Mouse (Mus musculus): Measurements from ENCODE around the gene Smg5. TPM values are rescaled to one million over a fixed set of nuclear protein-coding genes. Genes with fewer than 3 reads are reported as not detected.

Smg5 gene
- polyA plus RNA-seq, 1 experiment: 103 TPM

DNA sequence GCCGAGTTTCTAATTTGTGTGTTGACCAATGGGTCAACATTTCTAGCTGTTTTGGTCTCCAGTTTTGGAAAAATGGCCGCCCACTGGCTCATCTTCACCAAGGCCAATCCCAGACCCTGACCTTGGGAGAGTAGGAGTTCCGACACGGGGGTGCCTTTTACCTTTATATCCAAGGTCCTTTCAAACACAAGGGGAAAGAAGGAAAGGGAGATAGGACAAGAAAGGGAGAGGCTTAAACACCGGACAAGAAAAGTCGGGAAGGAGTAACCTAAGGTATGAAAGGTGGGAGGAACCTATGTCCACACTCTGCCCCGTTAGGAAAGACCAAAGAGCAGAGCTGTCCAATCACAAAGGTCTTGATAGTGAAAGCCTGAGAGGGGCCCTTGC lies 74.6 kb downstream of the Smg5 start:
- no peaks in the 10 kb centered on the region for H3K27me3 ChIP-seq (ENCODE audit: control insufficient read depth, insufficient read depth, low read length)
- H3K27ac ChIP-seq (ENCODE audit: insufficient read depth, low read length): no peak overlapping the region; the same call in 1 of the 2 replicates
- H3K4me1 ChIP-seq (ENCODE audit: control insufficient read depth, insufficient read depth, low read length): peaks cover 18% of the 10 kb centered on the region
- WGBS: 31% methylated on average over 7 of the region's 7 CpGs
- no peak overlapping the region for H3K4me3 ChIP-seq (replicated peaks; ENCODE audit: insufficient read depth, low read depth, low read length)
- DNase-seq: no peak
- no peak for TF ChIP-seq POLR2A (IDR thresholded peaks at IDR 0.05; ENCODE audit: borderline replicate concordance, insufficient read depth, low read length)

DNA sequence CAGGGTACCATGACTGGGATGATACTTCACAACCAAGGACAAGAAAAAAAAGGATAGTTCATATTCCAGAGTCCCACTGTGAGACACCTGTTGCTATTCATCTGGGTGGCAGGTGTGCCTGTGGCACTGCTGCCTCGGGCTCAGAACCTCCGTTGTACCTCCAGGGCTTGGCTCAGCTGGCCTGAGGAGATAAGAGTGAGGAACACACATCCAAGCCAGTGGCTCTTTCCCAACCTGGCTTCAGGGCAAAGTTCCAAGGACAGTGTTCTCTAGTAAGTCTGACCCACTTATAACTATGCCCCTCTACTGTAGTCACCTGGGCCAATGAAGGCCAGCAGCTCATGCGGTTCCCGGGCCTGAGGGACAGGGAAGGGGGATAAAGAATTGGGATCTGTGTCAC lies 75.6 kb downstream of the Smg5 start:
- Histone ChIP-seq H3K4me1 (ENCODE audit: control insufficient read depth, insufficient read depth, low read length) (peaks cover 26% of the 10 kb centered on the region), H3K4me3 (replicated peaks; ENCODE audit: insufficient read depth, low read depth, low read length) (no peak overlapping the region), H3K27ac (ENCODE audit: insufficient read depth, low read length) (no peak overlapping the region), H3K27me3 (ENCODE audit: control insufficient read depth, insufficient read depth, low read length) (no peaks in the 10 kb centered on the region)
- TF ChIP-seq POLR2A (IDR thresholded peaks at IDR 0.05; ENCODE audit: borderline replicate concordance, insufficient read depth, low read length) (no peak), CTCF (IDR thresholded peaks at IDR 0.05; ENCODE audit: borderline replicate concordance, insufficient read depth, low read depth, low read length) (no peak)
- 23% methylated on average over 4 of the region's 4 CpGs for WGBS
- no peak for DNase-seq

Other genes with a start within 250 kb of the Smg5 start
- 102 and 116 TPM in 2 replicates for gene Mef2d, start 193.9 kb upstream of the Smg5 start, polyA plus RNA-seq (2012; rRNA removed)
- gene Rhbg, start 81.6 kb upstream of the Smg5 start, polyA plus RNA-seq (2012; rRNA removed): 0.08 and 0.17 TPM in 2 replicates
- 0.10 TPM in 1 of 2 replicates, not detected in the other for gene Gm38392, start 49.0 kb upstream of the Smg5 start, polyA plus RNA-seq (2012; rRNA removed)
- gene Tsacc, start 39.3 kb upstream of the Smg5 start, polyA plus RNA-seq (2012; rRNA removed): 4.0 and 4.2 TPM in 2 replicates
- gene Cct3, start 39.1 kb upstream of the Smg5 start, polyA plus RNA-seq (2012; rRNA removed): 189 and 197 TPM in 2 replicates
- gene Glmp, start 11.2 kb upstream of the Smg5 start, polyA plus RNA-seq (2012; rRNA removed): 109 and 110 TPM in 2 replicates
- gene Tmem79, start 112 bp upstream of the Smg5 start, polyA plus RNA-seq (2012; rRNA removed): 0.81 and 1.3 TPM in 2 replicates
- 74.2 and 81.5 TPM in 2 replicates for gene Paqr6, start 28.3 kb downstream of the Smg5 start, polyA plus RNA-seq (2012; rRNA removed)
- 0.41 and 0.65 TPM in 2 replicates for gene Bglap3, start 36.5 kb downstream of the Smg5 start, polyA plus RNA-seq (2012; rRNA removed)
- 2.1 TPM in 1 of 2 replicates, not detected in the other for gene Bglap2, start 42.4 kb downstream of the Smg5 start, polyA plus RNA-seq (2012; rRNA removed)
- 0.57 TPM in 1 of 2 replicates, not detected in the other for gene Bglap, start 48.2 kb downstream of the Smg5 start, polyA plus RNA-seq (2012; rRNA removed)
- gene Pmf1, start 74.1 kb downstream of the Smg5 start, polyA plus RNA-seq (2012; rRNA removed): 13.8 and 14.5 TPM in 2 replicates
- 57.6 and 61.2 TPM in 2 replicates for gene Slc25a44, start 88.9 kb downstream of the Smg5 start, polyA plus RNA-seq (2012; rRNA removed)
- 31.6 and 31.8 TPM in 2 replicates for gene Sema4a, start 124.9 kb downstream of the Smg5 start, polyA plus RNA-seq (2012; rRNA removed)
- 51.4 and 57.1 TPM in 2 replicates for gene Lmna, start 173.7 kb downstream of the Smg5 start, polyA plus RNA-seq (2012; rRNA removed)
- 1.2 and 1.3 TPM in 2 replicates for gene Mex3a, start 196.1 kb downstream of the Smg5 start, polyA plus RNA-seq (2012; rRNA removed)
- 0.46 and 1.4 TPM in 2 replicates for gene Rab25, start 212.0 kb downstream of the Smg5 start, polyA plus RNA-seq (2012; rRNA removed)
- 143 and 159 TPM in 2 replicates for gene Lamtor2, start 216.8 kb downstream of the Smg5 start, polyA plus RNA-seq (2012; rRNA removed)
- 86.4 and 87.3 TPM in 2 replicates for gene Ubqln4, start 217.5 kb downstream of the Smg5 start, polyA plus RNA-seq (2012; rRNA removed)
- 141 and 142 TPM in 2 replicates for gene Ssr2, start 239.6 kb downstream of the Smg5 start, polyA plus RNA-seq (2012; rRNA removed)

Measured in cerebellum, adult 2 months (tissue).